Mouse (Mus musculus) kidney, adult 11 months (tissue): ENCODE measurements at regions not wholly inside any gene's neighbourhood (a gene's known extent, or its start where the extent isn't known, plus 50 kb on each side); places are given as distances from the start of the nearest gene placed in this dataset.
A peak's percentile ranks its signal among the peaks of the same experiment; 100 is the strongest.

Source experiments
- DNase-seq: peaks from one replicate; pipeline ENCODE4 v3.0.0; 2022

- peak; percentile 4 for DNase-seq
Measured at GRCm38 (mm10) chr11:57432299-57432698, 86.1 kb downstream of the Fam114a2 start.

GRCm38 (mm10) chr11:57431886-57432285 is 86.5 kb downstream of the Fam114a2 start:
- no peak for DNase-seq

- no peak for DNase-seq
Measured at GRCm38 (mm10) chr11:57426046-57426805, 92.2 kb downstream of the Fam114a2 start.

GRCm38 (mm10) chr11:57419416-57419815 is 99.0 kb downstream of the Fam114a2 start:
- DNase-seq, result no peak

GRCm38 (mm10) chr11:57416011-57416410 is 102.4 kb downstream of the Fam114a2 start:
- DNase-seq, result no peak

- DNase-seq, result no peak
Measured at GRCm38 (mm10) chr11:57415167-57415566, 103.2 kb downstream of the Fam114a2 start.

GRCm38 (mm10) chr11:57414697-57415096 is 103.7 kb downstream of the Fam114a2 start:
- no peak for DNase-seq

- no peak for DNase-seq
Measured at GRCm38 (mm10) chr11:57413271-57413670, 105.1 kb downstream of the Fam114a2 start.

GRCm38 (mm10) chr11:57412766-57413165 is 105.7 kb downstream of the Fam114a2 start:
- no peak for DNase-seq

GRCm38 (mm10) chr11:57404172-57404571 is 114.2 kb downstream of the Fam114a2 start:
- no peak for DNase-seq

- DNase-seq, result no peak
Measured at GRCm38 (mm10) chr11:57401610-57402009, 116.8 kb downstream of the Fam114a2 start.

- no peak for DNase-seq
Measured at GRCm38 (mm10) chr11:57399366-57399765, 119.1 kb downstream of the Fam114a2 start.

- no peak for DNase-seq
Measured at GRCm38 (mm10) chr11:57396429-57396828, 122.0 kb downstream of the Fam114a2 start.

- no peak for DNase-seq
Measured at GRCm38 (mm10) chr11:57390826-57391225, 127.6 kb downstream of the Fam114a2 start.
